Mouse (Mus musculus) liver, adult 2 months (tissue): Measurements from ENCODE around the gene Kcnk3. TPM values are rescaled to one million over a fixed set of nuclear protein-coding genes. Genes with fewer than 3 reads are reported as not detected.

ENCODE experiments used
- DNase-seq: peaks from one replicate; pipeline ENCODE4 v3.0.0-alpha.2; 2011; ENCODE audit warnings: low read depth, low spot score; ENCODE audit errors: extremely low read depth
- H3K27ac ChIP-seq: fragments of 200-500 bp; replicated peaks from 2 replicates; pipeline ENCODE4 v1.5.1; 2012; ENCODE audit warnings: low read depth, mild to moderate bottlenecking, control low read depth, inconsistent platforms, low read length; ENCODE audit not compliant: insufficient read depth
- H3K27me3 ChIP-seq: fragments of 200-500 bp; 2 replicates; pipeline ENCODE4 v1.6.1; 2012; ENCODE audit warnings: mild to moderate bottlenecking, moderate library complexity, low read length, inconsistent platforms; ENCODE audit not compliant: control insufficient read depth, insufficient read depth
- H3K36me3 ChIP-seq: fragments of 200-500 bp; 2 replicates; pipeline ENCODE4 v1.6.1; 2012; ENCODE audit warnings: low read length, inconsistent platforms; ENCODE audit not compliant: control insufficient read depth, insufficient read depth
- H3K4me1 ChIP-seq: fragments of 200-500 bp; 2 replicates; pipeline ENCODE4 v1.6.1; 2011; ENCODE audit warnings: low read length; ENCODE audit not compliant: control insufficient read depth, insufficient read depth
- H3K4me3 ChIP-seq: fragments of 200-500 bp; 2 replicates; pipeline ENCODE4 v1.5.1; 2011; ENCODE audit warnings: low read depth, mild to moderate bottlenecking, control low read depth, low read length, moderate library complexity; ENCODE audit not compliant: insufficient read depth
- H3K79me2 ChIP-seq: fragments of 200-500 bp; 2 replicates; pipeline ENCODE4 v1.6.1; 2012; ENCODE audit warnings: inconsistent platforms, mild to moderate bottlenecking, low read length, moderate library complexity; ENCODE audit not compliant: control insufficient read depth, insufficient read depth
- H3K9ac ChIP-seq: fragments of 200-500 bp; 2 replicates; pipeline ENCODE4 v1.6.1; 2012; ENCODE audit warnings: low read depth, mild to moderate bottlenecking, control low read depth, inconsistent platforms, low read length
- CTCF ChIP-seq: fragments of 200-500 bp; IDR thresholded peaks from 2 replicates; pipeline ENCODE4 v1.5.1; 2011; ENCODE audit warnings: low read depth, low read length, control low read depth
- POLR2A ChIP-seq: fragments of 200-500 bp; IDR thresholded peaks from 2 replicates; pipeline ENCODE4 v1.6.1; 2011; ENCODE audit warnings: low read length, control low read depth; ENCODE audit not compliant: insufficient read depth; ENCODE audit errors: extremely low read depth
- WGBS: fragments of 180-500 bp; shearing (Covaris S2); methylation state at CpG from one replicate; pipeline ENCODE4 v1.1.7; 2018; 5-methylcytosine and 5-hydroxymethylcytosine counted together
- polyA plus RNA-seq: library from polyadenylated mRNA; depleted of rRNA; stranded (reverse); fragments of >200 nt; gene quantifications from 2 replicates; pipeline ENCODE4 v1.2.3, GENCODE M21; 2012; rRNA removed
- total RNA-seq: library from RNA; depleted of rRNA; stranded (reverse); fragments of >200 nt; gene quantifications from 2 replicates; pipeline ENCODE4 v1.2.3, GENCODE M21; 2014; rRNA removed

Gene Kcnk3
- total RNA-seq (0.18 and 1.0 TPM in 2 replicates), polyA plus RNA-seq (0.61 and 3.2 TPM in 2 replicates)

- H3K27ac ChIP-seq = no peak within 1 kb of the TSS
- H3K4me1 ChIP-seq = no peaks in the 10 kb centered on the region; the same call in 1 of the 2 replicates
- no peak for DNase-seq
- no peaks in the 10 kb centered on the region for H3K36me3 ChIP-seq
- H3K27me3 ChIP-seq = peaks cover 10% of the 10 kb centered on the region
- TF ChIP-seq CTCF = no peak
- TF ChIP-seq POLR2A = no peak
- peak within 1 kb of the TSS; percentile 45; the same call in 1 of the 2 replicates for H3K4me3 ChIP-seq
- peak within 1 kb of the TSS; percentile 47; the same call in 1 of the 2 replicates for H3K9ac ChIP-seq
- H3K79me2 ChIP-seq = no peaks in the 10 kb centered on the region
- 5% methylated on average over 29 of the region's 54 CpGs for WGBS
These were observed at the start of gene Kcnk3 for GRCm38 (mm10) chr5:30587681-30588300. Gene Kcnk3 (plus strand): TSS chr5:30588170.

- Histone ChIP-seq H3K79me2 (no peaks in the 10 kb centered on the region), H3K27ac (no peak within 1 kb of the TSS), H3K9ac (no peak within 1 kb of the TSS), H3K36me3 (no peaks in the 10 kb centered on the region), H3K27me3 (no peaks in the 10 kb centered on the region), H3K4me3 (no peak within 1 kb of the TSS), H3K4me1 (no peaks in the 10 kb centered on the region)
- TF ChIP-seq CTCF = no peak
- TF ChIP-seq POLR2A = no peak
- DNase-seq = peak; percentile 91
- WGBS = 12% methylated on average over 2 of the region's 2 CpGs
These were observed 42.3 kb upstream of the Kcnk3 start, which contains the start of gene Cib4 for GRCm38 (mm10) chr5:30545698-30546097. Gene Cib4 (minus strand): TSS chr5:30545836.

- H3K79me2 ChIP-seq = no peaks in the 10 kb centered on the region
- no peaks in the 10 kb centered on the region for H3K27me3 ChIP-seq
- H3K27ac ChIP-seq = no peak overlapping the region
- 75% methylated on average over 2 of the region's 2 CpGs for WGBS
- no peak overlapping the region for H3K4me3 ChIP-seq
- DNase-seq = no peak
- H3K4me1 ChIP-seq = no peaks in the 10 kb centered on the region
- no peak overlapping the region for H3K9ac ChIP-seq
- H3K36me3 ChIP-seq = no peaks in the 10 kb centered on the region
- no peak for TF ChIP-seq CTCF
- no peak for TF ChIP-seq POLR2A
These were observed 39.3 kb upstream of the Kcnk3 start for GRCm38 (mm10) chr5:30548681-30549080.

GRCm38 (mm10) chr5:30550334-30551021 is 37.5 kb upstream of the Kcnk3 start:
- peak; percentile 46 for DNase-seq
- no peak overlapping the region for H3K9ac ChIP-seq
- H3K27me3 ChIP-seq = no peaks in the 10 kb centered on the region
- H3K27ac ChIP-seq = no peak overlapping the region
- no peaks in the 10 kb centered on the region for H3K36me3 ChIP-seq
- no peak for TF ChIP-seq POLR2A
- TF ChIP-seq CTCF = no peak
- 81% methylated on average over 9 of the region's 9 CpGs for WGBS
- no peaks in the 10 kb centered on the region for H3K4me1 ChIP-seq
- no peaks in the 10 kb centered on the region for H3K79me2 ChIP-seq
- no peak overlapping the region for H3K4me3 ChIP-seq

- Histone ChIP-seq H3K4me3 (no peak overlapping the region), H3K27ac (no peak overlapping the region), H3K9ac (no peak overlapping the region), H3K27me3 (no peaks in the 10 kb centered on the region), H3K36me3 (no peaks in the 10 kb centered on the region), H3K79me2 (no peaks in the 10 kb centered on the region), H3K4me1 (no peaks in the 10 kb centered on the region)
- DNase-seq = peak; percentile 77
- TF ChIP-seq POLR2A (no peak), CTCF (no peak)
- 81% methylated on average over 8 of the region's 8 CpGs for WGBS
These were observed 36.8 kb upstream of the Kcnk3 start for GRCm38 (mm10) chr5:30551022-30551638.
